Mouse (Mus musculus) kidney, embryonic 15.5 days (tissue): ENCODE results near the gene Fat2. TPM values are rescaled to one million over a fixed set of nuclear protein-coding genes. Genes with fewer than 3 reads are reported as not detected.

Experiments
- ATAC-seq: fragments of 200-750 bp; cut with Nextera tagmentation; replicated peaks from 2 replicates; pipeline ENCODE4 v1.8.0; 2017; ENCODE audit warnings: moderate TSS enrichment; ENCODE audit not compliant: low FRiP score
- H3K27ac ChIP-seq: fragments of 300-500 bp; sonication (generic); 2 replicates; pipeline ENCODE4 v1.5.1; 2015; ENCODE audit warnings: mild to moderate bottlenecking, inconsistent platforms
- H3K27me3 ChIP-seq: fragments of 300-500 bp; sonication (generic); 2 replicates; pipeline ENCODE4 v1.6.1; 2015; ENCODE audit warnings: inconsistent platforms
- H3K36me3 ChIP-seq: fragments of 300-500 bp; sonication (generic); 2 replicates; pipeline ENCODE4 v1.6.1; 2015; ENCODE audit warnings: inconsistent platforms
- H3K4me1 ChIP-seq: fragments of 300-500 bp; sonication (generic); 2 replicates; pipeline ENCODE4 v1.6.1; 2015; ENCODE audit warnings: inconsistent platforms
- H3K4me2 ChIP-seq: fragments of 300-500 bp; sonication (generic); 2 replicates; pipeline ENCODE4 v1.6.1; 2015; ENCODE audit warnings: moderate library complexity, mild to moderate bottlenecking, inconsistent platforms
- H3K4me3 ChIP-seq: fragments of 300-500 bp; sonication (generic); replicated peaks from 2 replicates; pipeline ENCODE4 v1.5.1; 2015; ENCODE audit warnings: mild to moderate bottlenecking, inconsistent platforms
- H3K9ac ChIP-seq: fragments of 300-500 bp; sonication (generic); 2 replicates; pipeline ENCODE4 v1.6.1; 2015; ENCODE audit warnings: mild to moderate bottlenecking, inconsistent platforms
- H3K9me3 ChIP-seq: fragments of 300-500 bp; sonication (generic); replicated peaks from 2 replicates; pipeline ENCODE4 v1.6.1; 2016; ENCODE audit warnings: inconsistent platforms
- WGBS: fragments of 180-500 bp; shearing (Covaris S2); methylation state at CpG from one replicate; pipeline ENCODE4 v1.1.7; 2015; ENCODE audit warnings: mixed read lengths; 5-methylcytosine and 5-hydroxymethylcytosine counted together
- polyA plus RNA-seq: library from polyadenylated mRNA; unstranded; fragments of >200 nt; fragmentation: Nextera tagmentation; extraction: Ambion mirVana; gene quantifications from 2 replicates; pipeline ENCODE4 v1.2.1, GENCODE M21; 2015

Gene Fat2
- polyA plus RNA-seq, 1 experiment from 2014 or later, result 0.08 TPM

DNA sequence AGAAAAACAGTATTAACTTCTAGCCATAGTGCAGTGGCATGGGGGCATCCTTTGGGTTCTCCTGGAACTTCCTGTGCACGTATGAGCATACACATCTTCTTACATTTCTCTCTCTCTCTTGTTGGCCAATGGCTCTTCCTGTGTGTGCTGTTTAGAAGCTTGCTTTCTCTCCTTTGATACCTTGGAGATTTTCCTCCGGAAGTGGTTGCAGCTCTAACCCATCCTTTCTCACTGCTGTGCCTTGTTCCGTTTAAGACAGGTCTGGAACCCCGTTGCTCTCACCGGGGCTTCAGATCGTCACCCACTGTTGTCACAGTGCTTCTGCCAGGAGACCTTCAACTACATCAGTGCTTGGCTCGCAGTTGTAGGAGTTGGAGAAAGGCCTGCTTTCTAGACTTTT is 115.1 kb downstream of the Fat2 start:
- no peak for ATAC-seq
- Histone ChIP-seq H3K36me3 (peaks cover 61% of the 10 kb centered on the region), H3K27ac (no peak overlapping the region), H3K4me3 (no peak overlapping the region), H3K9ac (no peak overlapping the region), H3K9me3 (no peaks in the 10 kb centered on the region), H3K4me2 (no peak overlapping the region), H3K4me1 (peaks cover 17% of the 10 kb centered on the region), H3K27me3 (no peaks in the 10 kb centered on the region)
- WGBS, result 88% methylated on average over 7 of the region's 7 CpGs

DNA sequence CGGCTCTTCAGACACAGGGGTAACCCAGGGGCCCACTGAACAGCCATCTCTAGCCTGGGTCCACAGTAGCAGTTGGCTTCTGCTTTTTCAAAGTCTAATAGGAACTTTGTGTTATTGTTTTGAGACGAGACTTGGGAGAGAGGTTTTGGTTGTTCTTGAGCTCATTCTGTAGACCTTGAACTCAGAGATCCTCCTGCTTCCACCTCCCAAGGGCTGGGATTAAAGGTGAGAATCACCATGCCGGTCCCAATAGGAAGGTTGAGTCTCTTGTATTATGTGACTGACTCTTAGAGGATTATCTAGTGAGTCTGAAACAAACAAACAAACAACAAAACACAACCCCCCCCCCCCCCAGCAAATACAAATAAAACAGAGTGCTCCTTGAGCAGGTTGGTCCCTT is 117.9 kb downstream of the Fat2 start:
- Histone ChIP-seq H3K4me3 (no peak overlapping the region), H3K27me3 (no peaks in the 10 kb centered on the region), H3K9ac (no peak overlapping the region), H3K27ac (no peak overlapping the region), H3K9me3 (no peaks in the 10 kb centered on the region), H3K4me2 (no peak overlapping the region), H3K4me1 (peaks cover 26% of the 10 kb centered on the region), H3K36me3 (peaks cover 35% of the 10 kb centered on the region)
- 91% methylated on average over 3 of the region's 3 CpGs for WGBS
- ATAC-seq, result no peak

DNA sequence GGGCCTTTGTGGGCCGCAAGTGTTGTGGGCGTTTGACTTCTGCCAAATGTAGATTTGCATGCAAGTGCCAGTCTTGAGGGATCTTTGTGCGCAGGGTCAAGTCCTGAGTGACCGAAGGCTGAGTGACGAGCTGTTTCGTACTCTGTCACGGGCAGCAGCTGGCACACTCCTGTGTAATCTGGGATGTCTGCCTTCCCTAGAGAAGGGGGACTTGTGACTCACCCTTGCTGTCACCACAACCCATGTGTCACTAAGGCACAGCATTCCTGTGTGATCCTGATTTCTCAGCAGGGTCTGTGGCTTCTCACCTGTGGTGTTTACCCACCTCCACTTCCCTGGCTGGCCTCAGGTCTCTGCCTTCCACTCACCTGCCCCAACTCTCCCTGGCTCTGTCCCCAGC is 118.5 kb downstream of the Fat2 start:
- H3K9ac ChIP-seq, result no peak overlapping the region
- no peaks in the 10 kb centered on the region for H3K9me3 ChIP-seq
- peaks cover 29% of the 10 kb centered on the region for H3K36me3 ChIP-seq
- H3K4me2 ChIP-seq, result no peak overlapping the region
- WGBS, result 86% methylated on average over 7 of the region's 7 CpGs
- H3K27me3 ChIP-seq, result no peaks in the 10 kb centered on the region
- H3K4me1 ChIP-seq, result peaks cover 26% of the 10 kb centered on the region
- H3K4me3 ChIP-seq, result no peak overlapping the region
- ATAC-seq, result no peak; the same call in 1 of the 2 replicates
- no peak overlapping the region for H3K27ac ChIP-seq

DNA sequence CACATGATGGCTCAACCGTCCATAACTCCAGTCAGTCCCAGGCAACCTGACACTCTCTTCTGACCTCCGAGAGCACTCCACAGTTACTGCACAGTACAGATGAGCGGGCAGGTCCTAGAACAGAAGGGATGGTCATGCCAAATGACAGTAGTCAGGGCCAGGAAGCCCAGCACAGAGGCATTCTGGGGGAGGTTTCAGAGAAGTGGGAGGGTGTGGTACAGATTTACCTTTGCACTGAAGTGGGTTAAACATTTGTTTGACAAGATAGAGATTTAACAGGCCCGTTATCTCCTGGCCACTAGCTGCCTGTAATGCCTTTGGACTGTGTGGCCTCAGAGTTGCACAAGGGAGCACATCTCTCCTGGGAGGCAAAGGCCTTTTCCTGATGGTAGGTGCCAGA is 118.9 kb downstream of the Fat2 start:
- peak; percentile 76 for ATAC-seq
- H3K9ac ChIP-seq, result no peak overlapping the region
- peak overlapping the region; percentile 74; the same call in 1 of the 2 replicates for H3K27ac ChIP-seq
- no peak overlapping the region for H3K4me2 ChIP-seq
- no peaks in the 10 kb centered on the region for H3K9me3 ChIP-seq
- WGBS, result 49% methylated on average over 4 of the region's 4 CpGs
- H3K4me3 ChIP-seq, result no peak overlapping the region
- H3K36me3 ChIP-seq, result peaks cover 24% of the 10 kb centered on the region
- H3K27me3 ChIP-seq, result no peaks in the 10 kb centered on the region
- peaks cover 26% of the 10 kb centered on the region for H3K4me1 ChIP-seq

DNA sequence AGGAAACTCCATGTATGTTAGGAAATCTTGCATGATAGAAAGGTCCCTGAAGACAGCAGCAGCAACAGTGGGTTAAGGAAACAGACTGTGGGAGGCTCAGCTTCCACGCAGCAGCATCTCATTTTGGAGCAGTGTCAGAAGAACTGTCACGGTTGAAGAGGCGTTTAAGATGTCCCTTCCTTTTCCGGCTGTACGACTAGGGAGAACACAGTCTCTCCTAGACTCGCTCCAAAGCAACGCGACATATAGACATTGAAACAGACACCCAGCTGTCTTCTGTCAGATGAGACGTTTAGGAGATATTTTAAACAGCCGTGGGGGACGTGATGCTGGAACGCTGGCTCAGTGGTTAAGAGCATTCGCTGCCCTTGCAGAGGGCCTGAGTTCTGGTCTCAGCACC is 119.5 kb downstream of the Fat2 start:
- Histone ChIP-seq H3K27me3 (no peaks in the 10 kb centered on the region), H3K4me3 (no peak overlapping the region), H3K9me3 (no peaks in the 10 kb centered on the region), H3K4me1 (peaks cover 26% of the 10 kb centered on the region), H3K36me3 (peaks cover 23% of the 10 kb centered on the region), H3K27ac (peak overlapping the region; percentile 74), H3K9ac (no peak overlapping the region), H3K4me2 (no peak overlapping the region)
- WGBS, result 32% methylated on average over 13 of the region's 13 CpGs
- ATAC-seq, result no peak

DNA sequence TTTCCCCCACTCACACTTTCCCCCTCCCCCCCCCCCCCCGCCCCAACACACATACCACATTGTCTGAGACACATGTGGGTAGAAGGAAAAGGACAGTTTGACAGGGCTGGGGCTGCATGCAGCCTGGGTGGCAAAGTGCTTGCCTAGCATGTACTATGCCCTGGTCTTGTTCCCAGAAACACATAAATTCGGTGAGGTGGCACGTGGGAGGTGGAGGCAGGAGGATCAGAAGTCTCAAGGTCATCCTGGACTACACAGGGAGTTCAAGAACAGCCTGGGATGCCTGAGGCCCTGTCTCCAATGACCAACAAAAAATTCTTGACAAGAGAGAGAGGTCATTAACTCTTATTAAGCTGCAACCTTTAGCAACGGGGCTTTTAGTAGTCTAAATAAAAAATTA is 120.3 kb downstream of the Fat2 start:
- ATAC-seq, result no peak

DNA sequence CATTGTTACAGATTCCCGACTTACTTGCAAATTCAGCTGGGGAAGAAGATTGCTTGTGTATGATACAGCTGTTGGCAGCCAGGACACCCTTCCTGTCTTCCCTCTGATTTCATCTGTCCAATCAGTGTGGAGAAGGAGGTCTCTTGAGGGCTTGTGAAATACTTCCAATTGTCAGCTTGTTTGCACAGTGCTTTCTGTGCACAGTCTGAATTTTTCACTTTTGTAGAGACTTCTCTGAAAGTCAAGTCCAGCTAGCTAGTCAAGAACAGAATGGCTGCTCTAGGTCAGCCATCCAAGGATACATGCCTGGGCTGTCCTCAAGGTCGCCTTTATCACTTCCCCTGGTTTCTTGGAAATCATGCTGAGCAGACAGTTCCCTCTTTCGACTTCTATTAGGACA is 121.4 kb downstream of the Fat2 start:
- no peak overlapping the region for H3K4me2 ChIP-seq
- H3K36me3 ChIP-seq, result peaks cover 12% of the 10 kb centered on the region
- WGBS, result 69% methylated on average over 3 of the region's 3 CpGs
- H3K27me3 ChIP-seq, result no peaks in the 10 kb centered on the region
- H3K4me3 ChIP-seq, result no peak overlapping the region
- no peaks in the 10 kb centered on the region for H3K9me3 ChIP-seq
- H3K9ac ChIP-seq, result no peak overlapping the region
- peaks cover 29% of the 10 kb centered on the region for H3K4me1 ChIP-seq
- H3K27ac ChIP-seq, result no peak overlapping the region
- no peak for ATAC-seq

More for the DNA sequence above, 120.3 kb downstream of the Fat2 start:
- H3K4me3 ChIP-seq, result no peak overlapping the region
- WGBS, result 33% methylated on average over 4 of the region's 4 CpGs
- no peak overlapping the region for H3K4me2 ChIP-seq
- H3K9ac ChIP-seq, result no peak overlapping the region
- H3K27me3 ChIP-seq, result no peaks in the 10 kb centered on the region
- H3K36me3 ChIP-seq, result peaks cover 19% of the 10 kb centered on the region
- H3K27ac ChIP-seq, result no peak overlapping the region
- no peaks in the 10 kb centered on the region for H3K9me3 ChIP-seq
- H3K4me1 ChIP-seq, result peaks cover 26% of the 10 kb centered on the region

DNA sequence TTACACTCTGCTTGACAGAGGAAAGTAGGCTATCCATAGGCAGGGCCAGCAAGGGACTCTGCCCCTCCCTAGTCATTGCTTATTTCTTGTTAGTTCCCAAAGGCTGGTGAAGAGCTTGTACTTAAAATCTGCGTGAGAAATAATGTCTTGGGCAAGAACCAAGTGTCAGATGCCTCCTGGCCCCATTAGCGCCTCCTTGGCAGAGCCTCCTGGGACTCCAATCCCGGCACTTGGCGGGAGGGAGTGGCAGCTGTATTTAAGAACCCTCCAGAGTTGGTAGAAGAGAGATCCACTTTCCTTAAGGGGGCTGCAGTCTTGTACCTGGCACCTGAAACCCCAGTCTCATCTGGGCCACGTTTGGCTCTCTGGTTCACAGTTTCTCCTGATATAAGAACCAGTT is 122.2 kb downstream of the Fat2 start:
- ATAC-seq, result no peak
- 87% methylated on average over 5 of the region's 5 CpGs for WGBS
- H3K27me3 ChIP-seq, result no peaks in the 10 kb centered on the region
- no peak overlapping the region for H3K9ac ChIP-seq
- H3K27ac ChIP-seq, result no peak overlapping the region
- peaks cover 38% of the 10 kb centered on the region for H3K4me1 ChIP-seq
- no peak overlapping the region for H3K4me2 ChIP-seq
- no peak overlapping the region for H3K4me3 ChIP-seq
- no peaks in the 10 kb centered on the region for H3K9me3 ChIP-seq
- H3K36me3 ChIP-seq, result peaks cover 4% of the 10 kb centered on the region

DNA sequence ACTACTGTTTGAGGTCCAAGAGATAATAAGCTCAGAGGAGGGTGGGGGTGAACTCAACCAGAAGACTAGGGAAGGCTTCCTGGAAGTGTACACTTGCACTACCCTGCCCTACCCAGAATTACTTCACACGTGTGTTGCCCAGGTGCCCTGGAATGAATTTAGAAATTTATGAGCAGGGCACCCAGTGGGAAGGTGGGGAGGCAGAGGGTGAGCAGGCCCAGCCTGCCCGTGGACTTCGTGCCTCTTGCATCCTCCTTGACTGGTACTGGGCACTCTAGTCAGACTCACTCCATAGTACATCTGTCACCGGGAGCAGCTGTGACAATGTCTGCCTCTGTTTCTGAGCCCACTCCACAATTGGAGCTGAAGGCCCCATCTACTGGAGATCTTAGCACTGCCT is 122.8 kb downstream of the Fat2 start:
- H3K9ac ChIP-seq, result no peak overlapping the region
- no peak overlapping the region for H3K4me2 ChIP-seq
- no peak overlapping the region for H3K4me3 ChIP-seq
- H3K9me3 ChIP-seq, result no peaks in the 10 kb centered on the region
- peaks cover 44% of the 10 kb centered on the region for H3K4me1 ChIP-seq
- no peak overlapping the region for H3K27ac ChIP-seq
- no peak for ATAC-seq
- no peaks in the 10 kb centered on the region for H3K27me3 ChIP-seq
- no peaks in the 10 kb centered on the region for H3K36me3 ChIP-seq
- WGBS, result 94% methylated on average over 4 of the region's 4 CpGs

DNA sequence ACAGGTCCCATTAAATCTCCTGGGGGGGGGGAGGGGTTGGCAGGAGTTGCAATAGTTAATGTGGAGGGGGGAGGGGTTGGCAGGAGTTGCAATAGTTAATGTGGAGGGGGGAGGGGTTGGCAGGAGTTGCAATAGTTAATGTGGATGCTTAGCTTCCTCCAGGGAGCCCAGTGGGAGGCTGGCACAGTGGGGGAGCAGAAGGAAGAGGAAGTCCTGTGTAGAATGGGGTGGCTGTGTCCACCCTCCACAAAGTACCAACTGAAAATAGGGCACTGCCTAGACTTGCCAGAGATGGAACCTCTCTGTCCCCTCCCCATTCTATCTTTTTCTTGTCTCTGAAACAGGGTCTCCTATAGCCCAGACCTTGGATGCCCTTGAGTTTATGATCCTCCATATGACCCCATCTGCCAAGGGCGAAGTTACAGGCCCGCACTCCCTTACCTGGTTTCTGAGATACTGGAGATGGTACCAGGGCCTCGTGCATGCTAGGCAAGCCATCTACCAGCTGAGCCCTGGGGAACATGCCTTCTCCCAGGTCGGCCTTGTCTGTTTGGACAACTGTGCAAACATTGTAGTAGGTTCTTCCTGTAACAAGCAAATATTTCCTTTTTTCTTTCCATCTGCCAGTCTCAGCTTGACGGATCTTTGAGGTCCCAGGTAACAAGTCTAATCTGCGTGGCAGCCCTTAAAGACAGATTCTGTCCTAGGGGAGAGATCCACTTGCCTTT is 126.6 kb downstream of the Fat2 start:
- peaks cover 41% of the 10 kb centered on the region for H3K4me1 ChIP-seq
- peak overlapping the region; percentile 54; the same call in 1 of the 2 replicates for H3K27ac ChIP-seq
- no peak overlapping the region for H3K4me2 ChIP-seq
- 52% methylated on average over 6 of the region's 6 CpGs for WGBS
- H3K9me3 ChIP-seq, result no peaks in the 10 kb centered on the region
- peak; percentile 33; the same call in 1 of the 2 replicates for ATAC-seq
- no peaks in the 10 kb centered on the region for H3K27me3 ChIP-seq
- H3K9ac ChIP-seq, result no peak overlapping the region
- no peaks in the 10 kb centered on the region for H3K36me3 ChIP-seq
- no peak overlapping the region for H3K4me3 ChIP-seq

DNA sequence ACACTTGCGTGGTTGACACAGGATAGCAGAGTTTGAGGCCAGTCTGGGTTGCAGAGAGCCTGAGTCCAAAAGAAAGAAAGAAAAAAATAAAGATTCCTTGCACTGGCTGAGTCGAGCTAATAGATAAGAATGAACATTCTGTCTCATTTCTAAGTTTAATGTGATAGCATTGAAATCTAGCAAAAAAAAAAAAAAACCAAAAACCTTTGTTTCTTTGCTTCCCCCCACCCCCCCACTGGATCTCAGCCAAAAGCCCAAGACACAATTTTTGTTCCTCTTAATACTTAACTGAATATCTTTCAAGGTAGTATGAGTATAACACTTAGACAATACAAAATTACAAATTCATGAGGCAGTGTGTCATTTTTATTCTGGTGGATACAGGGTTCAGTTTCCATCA is 127.3 kb downstream of the Fat2 start:
- no peak overlapping the region for H3K9ac ChIP-seq
- H3K27me3 ChIP-seq, result no peaks in the 10 kb centered on the region
- ATAC-seq, result no peak
- no peak overlapping the region for H3K4me3 ChIP-seq
- no peak overlapping the region for H3K4me2 ChIP-seq
- 61% methylated on average over 2 of the region's 2 CpGs for WGBS
- peaks cover 41% of the 10 kb centered on the region for H3K4me1 ChIP-seq
- H3K9me3 ChIP-seq, result no peaks in the 10 kb centered on the region
- no peak overlapping the region for H3K27ac ChIP-seq
- no peaks in the 10 kb centered on the region for H3K36me3 ChIP-seq

DNA sequence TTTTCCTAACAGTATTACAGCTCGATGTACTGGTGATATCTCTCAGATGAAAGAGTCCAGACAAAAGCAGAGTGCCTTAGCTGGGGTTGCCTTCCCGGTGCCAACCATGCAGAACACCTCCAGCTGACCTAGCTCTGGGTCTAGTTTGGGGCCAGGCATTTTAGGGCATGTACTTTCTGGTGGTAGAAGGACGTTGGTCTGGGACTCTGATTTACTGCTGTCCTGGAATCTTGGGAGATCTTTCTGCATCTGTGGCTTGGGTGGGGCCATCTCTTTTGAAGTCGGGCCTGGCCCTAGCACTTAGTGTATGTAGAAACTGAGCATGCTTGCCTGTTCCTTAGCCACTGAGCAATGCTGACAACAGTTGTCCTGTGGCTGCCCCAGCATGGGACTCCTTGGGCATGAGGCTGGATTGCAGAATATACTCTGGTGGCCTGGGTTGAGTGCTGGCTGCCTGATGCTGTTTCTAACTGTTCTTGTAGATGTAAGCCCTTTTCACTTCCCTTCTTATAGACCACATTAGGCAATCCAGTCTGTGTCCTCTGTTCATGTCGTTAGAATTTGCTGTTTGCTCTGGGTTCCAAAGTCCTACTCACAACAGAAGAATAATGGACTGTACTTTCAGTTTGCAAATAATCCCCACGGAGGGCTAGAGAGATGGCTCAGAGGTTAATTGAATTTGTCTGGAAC is 128.2 kb downstream of the Fat2 start:
- WGBS, result 46% methylated on average over 6 of the region's 6 CpGs

More for the DNA sequence above, 128.2 kb downstream of the Fat2 start:
- no peak overlapping the region for H3K4me3 ChIP-seq
- H3K27me3 ChIP-seq, result no peaks in the 10 kb centered on the region
- H3K9me3 ChIP-seq, result no peaks in the 10 kb centered on the region
- H3K9ac ChIP-seq, result no peak overlapping the region
- ATAC-seq, result no peak
- no peaks in the 10 kb centered on the region for H3K36me3 ChIP-seq
- no peak overlapping the region for H3K4me2 ChIP-seq
- peaks cover 41% of the 10 kb centered on the region for H3K4me1 ChIP-seq
- peak overlapping the region; percentile 51 for H3K27ac ChIP-seq
